Mouse (Mus musculus): Measurements from ENCODE around the gene Ifit1.

Gene Ifit1

DNA sequence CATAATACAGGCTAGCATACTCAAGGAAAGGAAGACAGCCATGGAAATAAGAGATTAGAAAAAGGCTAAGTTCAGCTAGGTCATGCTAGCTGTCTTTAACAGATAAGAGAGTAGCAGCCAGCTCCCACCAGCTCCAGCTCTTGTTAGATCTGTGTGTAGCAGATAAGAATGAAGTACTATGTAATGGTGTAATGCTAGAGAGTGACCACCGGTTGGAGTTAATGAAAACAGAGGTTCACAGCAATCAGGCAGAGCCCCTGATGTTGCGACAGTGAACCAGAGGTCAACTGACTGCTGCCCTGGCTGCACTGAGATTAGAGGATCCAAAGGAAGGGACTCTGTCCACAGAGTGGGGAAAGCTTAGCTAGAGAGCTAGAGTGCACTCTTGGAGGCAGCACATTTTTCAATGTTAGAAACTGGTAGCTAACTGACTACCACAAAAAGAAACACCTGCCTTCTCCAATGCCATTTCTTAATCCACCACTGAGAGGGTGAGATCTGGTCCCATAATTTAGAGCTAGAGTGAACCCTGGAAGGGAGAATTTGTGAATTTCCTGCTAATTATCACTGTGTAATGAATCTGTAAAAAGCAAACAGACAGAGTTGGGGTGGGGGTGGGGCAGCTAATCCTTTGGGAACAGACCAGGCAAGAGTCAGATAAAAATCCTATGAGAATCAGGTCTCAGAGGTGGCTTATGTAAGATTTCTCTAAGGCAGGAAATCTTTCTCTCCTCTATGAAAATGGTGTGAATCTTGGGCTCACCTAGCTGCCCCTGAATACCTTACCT is 16.0 kb downstream of the Ifit1 start:
- DNase-seq: no peak

DNA sequence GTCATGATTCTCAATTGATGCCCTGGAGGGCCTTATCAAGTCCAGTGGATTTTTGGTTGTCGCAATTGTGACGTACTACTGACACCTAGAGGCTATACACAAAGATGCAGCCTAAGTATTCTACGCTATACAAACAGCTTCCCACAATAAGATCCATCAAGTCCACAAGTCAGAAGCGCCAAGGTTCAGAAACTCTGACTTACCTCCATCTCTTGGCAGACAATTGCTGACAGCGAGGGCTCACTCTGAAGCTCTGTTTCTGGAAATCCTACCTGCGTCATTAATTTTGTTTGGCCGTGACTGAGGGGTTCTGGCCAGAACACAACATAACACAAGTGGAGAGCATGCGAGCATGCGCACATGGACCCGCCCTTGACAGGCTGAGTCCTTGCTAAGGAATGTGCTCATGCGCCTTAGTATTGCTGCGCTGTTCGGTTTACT is 21.4 kb downstream of the Ifit1 start:
- peak; percentile 39 for DNase-seq

DNA sequence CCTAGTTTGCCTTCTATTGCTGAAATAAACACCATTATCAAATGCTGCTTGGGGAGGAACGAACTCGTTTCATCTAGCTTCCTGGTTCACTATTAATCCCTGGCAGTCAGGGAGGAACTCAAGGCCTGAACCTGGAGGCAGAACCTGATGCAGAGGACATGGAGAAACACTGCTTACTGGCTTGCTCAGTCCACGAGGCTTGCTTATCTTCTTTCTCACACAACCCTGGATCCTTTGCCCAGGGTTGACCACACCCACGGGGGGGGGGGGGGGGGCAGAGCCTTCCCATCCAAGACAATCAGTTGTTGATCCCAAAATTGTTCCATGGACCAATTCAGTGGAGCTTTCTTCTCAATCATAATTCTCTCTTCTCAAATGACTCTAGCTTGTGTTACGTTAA is 22.1 kb downstream of the Ifit1 start:
- no peak for DNase-seq

DNA sequence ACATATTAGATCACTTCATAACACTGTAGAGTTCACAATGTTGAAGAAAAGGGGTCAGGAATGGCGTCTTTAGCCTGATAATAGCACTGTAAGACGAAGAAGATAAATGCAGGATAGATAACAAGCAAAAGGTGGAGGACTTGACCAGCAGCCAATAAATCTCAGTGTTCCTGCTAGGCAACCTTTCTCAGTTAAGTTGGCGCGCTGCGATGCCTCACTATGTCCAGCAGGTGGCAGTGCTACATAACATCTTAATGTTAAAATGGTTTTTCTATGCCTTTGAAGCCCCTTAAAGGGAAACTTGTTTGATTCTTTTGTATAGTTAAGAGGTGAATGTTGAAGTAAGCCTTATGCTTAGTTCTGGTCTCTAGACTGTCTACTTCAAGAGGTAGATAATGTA is 25.5 kb downstream of the Ifit1 start:
- DNase-seq: peak; percentile 73

DNA sequence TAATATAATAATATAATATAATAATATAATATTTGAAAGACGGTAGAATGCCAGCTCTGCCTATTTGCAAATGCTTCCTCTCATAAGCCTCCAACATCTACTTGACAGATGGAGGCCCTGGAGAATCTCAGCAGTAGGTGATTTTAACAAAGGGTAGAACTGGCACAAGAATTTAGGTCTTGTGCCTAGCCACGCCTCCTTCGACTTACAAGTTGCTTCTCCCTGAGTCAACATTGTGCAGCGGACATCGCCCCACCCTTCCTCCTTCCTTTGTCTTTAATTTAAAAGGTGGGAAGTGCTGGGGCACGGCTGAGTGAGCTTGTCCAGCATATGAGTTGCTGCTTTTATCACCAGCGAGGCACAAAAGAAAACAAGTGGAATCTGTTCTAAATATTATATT is 32.8 kb downstream of the Ifit1 start:
- no peak for DNase-seq

DNA sequence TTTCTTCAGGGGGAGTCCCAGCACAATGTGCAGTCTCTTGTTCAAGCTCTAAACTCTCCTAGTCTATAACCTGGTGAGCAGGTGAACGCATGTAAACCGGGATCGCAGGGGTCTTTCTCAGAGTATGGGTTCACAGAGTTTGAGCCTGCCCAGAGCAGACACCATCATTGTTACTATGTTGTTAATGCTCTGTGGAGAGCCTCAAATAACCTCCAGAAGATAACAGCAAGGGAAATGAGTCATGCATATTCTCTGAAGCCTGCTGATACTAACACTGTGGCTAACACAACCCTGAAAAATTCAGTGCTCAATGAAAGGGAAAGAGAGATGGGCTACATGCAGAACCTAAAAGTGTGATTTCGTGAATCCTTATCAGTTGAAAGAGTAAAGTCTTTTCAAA is 37.8 kb downstream of the Ifit1 start:
- DNase-seq: no peak

DNA sequence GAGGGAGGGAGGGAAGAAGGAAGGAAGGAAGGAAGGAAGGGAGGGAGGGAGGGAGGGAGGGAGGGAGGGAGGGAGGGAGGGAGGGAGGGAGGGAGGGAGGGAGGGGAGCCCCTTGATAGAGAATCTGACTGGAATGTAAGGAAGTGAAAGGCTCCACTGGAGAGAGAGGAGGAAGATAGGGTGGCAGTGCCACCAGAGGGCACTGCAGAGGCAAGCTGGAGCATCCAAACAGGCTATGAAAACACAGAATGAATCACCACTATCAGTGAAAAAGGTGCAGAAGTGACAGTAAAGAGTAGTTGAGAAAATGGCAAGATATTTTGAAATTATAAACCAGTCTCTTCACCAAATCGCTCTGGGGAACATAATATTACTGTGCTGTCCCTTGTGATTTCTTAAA is 44.2 kb downstream of the Ifit1 start:
- DNase-seq: peak; percentile 30

DNA sequence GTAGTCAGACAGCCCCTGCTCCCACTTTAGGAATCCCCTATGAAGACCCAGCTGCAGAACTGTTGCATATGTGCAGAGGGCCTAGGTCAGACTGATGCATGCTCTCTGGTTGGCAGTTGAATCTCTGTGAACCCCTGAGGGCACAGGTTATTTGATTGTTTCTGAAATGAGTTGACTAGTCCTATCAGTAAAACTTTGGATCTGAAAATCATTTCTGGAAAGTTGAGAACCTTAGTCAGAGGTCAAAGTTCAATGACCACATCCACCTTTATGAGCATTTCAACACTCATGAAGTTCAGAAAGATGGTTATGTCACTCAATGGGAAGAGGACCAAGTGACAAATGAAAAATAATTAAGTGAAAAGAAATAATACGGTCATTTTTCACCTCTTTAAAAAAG is 44.9 kb downstream of the Ifit1 start:
- no peak for DNase-seq

DNA sequence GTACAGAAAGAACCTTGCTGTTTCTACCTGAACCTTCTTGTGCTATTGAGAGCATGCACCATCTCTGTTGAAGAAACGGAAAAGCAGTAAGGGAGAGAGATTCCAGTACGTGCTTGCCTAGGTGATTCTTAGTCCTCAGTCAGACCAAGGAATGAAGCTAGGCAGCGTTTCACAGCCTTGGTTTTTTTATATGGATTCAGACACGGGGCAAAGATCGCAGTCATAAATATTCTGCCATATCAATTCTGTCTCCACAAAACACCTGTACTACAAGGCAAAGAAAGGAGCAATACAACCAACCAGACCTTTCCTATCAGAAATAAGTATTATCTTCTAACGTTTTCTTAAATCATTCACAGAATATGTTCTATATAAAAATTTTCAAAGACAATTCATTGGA is 50.7 kb downstream of the Ifit1 start:
- no peak for DNase-seq

DNA sequence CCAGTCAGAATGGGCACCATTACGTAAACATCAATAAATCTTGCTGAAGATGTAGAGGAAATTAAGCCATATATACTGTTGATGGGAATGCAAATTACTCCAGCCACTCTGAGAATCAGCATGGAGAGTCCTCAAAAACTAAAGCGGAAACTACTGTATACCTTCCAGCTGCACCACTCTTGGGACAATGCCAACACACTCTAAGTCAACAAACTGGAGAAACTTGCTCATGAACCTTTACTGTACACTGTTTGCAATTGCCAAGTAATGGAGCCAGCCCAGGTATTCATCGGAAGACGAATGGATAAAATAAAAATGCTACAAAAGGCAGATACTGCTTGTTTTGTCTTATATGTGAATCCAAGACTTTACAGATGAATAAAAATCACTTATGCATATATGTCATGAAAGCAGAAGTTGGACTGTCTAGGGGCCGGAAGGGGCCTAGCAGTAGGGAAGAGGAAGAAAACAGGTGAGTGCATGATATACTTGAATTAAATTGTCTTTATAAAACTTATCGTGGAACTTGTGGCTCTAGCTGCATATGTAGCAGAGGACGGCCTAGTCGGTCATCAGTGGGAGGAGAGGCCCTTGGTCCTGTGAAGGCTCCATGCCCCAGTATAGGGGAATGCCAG is 55.8 kb downstream of the Ifit1 start:
- no peak for DNase-seq

DNA sequence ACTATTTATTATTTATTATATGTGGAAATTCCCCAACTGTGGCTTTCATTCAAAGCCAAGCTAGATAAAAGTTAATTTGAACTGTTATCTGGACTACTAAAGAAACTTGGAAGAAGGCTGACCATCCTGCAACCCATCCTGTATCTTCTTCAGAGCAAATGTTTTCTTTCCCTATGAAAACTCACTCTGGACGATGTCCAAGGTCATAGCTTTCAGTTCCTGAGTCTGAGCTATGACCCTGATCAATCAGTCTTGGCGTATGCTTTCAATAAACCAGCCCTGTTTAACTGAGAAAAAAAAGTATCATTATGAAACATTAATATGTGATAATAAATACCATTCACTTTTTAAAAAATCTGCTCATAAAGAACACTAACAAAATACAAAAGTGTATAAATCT is 56.8 kb downstream of the Ifit1 start:
- DNase-seq: no peak

DNA sequence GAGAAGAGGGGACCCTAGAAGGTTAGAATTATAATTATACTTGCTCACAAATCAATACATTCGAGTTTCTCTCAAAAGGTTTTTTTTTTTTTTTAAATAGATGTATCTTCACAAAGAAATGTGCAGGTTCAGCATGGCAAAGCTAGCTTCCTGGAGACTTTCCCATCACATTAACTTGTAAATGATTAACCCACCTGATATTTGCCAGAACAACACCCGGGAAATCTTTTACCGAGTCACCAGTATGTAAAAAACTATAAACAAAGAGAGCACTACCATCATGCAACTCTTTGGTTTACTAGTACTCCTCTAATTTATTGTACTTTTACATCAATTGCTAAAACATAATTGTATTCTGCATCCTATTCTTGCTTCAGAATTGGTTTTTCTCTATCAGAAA is 57.8 kb downstream of the Ifit1 start:
- no peak for DNase-seq

DNA sequence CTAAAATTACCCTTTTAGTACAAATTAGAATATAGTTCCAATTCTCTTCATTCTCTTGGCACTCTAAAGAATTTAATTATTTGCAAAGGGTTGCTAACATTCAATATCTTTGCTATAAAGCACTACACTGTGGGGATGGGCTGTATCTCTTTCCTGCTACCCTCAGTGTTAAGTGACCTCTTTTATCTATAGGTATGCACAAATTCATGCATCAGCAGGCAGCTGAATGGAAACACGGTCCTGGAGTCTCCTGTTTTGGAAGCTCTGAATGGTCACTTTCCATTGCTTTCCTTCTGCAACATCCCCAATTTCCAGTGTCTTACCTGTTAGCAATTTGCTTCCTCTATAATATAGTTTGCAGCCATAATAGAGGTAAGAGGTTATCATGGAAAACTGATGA is 58.2 kb downstream of the Ifit1 start:
- DNase-seq: no peak

DNA sequence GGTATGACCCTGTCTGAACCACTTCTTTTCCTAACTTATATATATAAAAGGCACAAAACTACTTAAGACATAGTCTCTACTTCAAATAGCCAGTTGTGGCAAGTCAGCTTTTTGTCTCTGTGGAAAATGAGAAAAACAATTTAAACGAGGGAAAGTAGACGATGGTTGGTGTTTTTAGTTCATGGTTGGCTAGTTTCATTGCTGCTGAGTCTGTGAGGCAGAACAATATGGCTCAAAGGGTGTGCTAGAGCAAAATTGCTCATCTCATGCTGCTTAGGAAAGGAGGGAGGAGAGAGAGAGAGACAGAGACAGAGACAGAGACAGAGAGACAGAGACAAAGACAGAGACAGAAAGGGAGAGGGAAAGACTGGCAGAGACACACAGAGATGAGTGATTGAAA is 58.6 kb downstream of the Ifit1 start:
- no peak for DNase-seq
